Mouse (Mus musculus): ENCODE data around the gene 2610318N02Rik. TPM values are rescaled to one million over a fixed set of nuclear protein-coding genes. Genes with fewer than 3 reads are reported as not detected.

2610318N02Rik gene
- polyA plus RNA-seq, 1 experiment = 35.9 TPM

GRCm38 (mm10) chr16:17073000-17073399 is 52.0 kb downstream of the 2610318N02Rik start:
- DNase-seq (ENCODE audit: low read depth) = no peak
- TF ChIP-seq POLR2A (IDR thresholded peaks at IDR 0.05; ENCODE audit: borderline replicate concordance, extremely low read depth, insufficient read depth, insufficient read length, poor library complexity, severe bottlenecking) = no peak
- TF ChIP-seq CTCF (IDR thresholded peaks at IDR 0.05; ENCODE audit: borderline replicate concordance, extremely low read depth, insufficient read depth, insufficient read length) = no peak

- TF ChIP-seq CTCF (IDR thresholded peaks at IDR 0.05; ENCODE audit: borderline replicate concordance, extremely low read depth, insufficient read depth, insufficient read length) (no peak), POLR2A (IDR thresholded peaks at IDR 0.05; ENCODE audit: borderline replicate concordance, extremely low read depth, insufficient read depth, insufficient read length, poor library complexity, severe bottlenecking) (no peak)
- DNase-seq (ENCODE audit: low read depth) = no peak
Measured at GRCm38 (mm10) chr16:17070716-17071115, 54.3 kb downstream of the 2610318N02Rik start.

GRCm38 (mm10) chr16:17069511-17070443 is 55.2 kb downstream of the 2610318N02Rik start, which contains the start of gene Ypel1:
Gene Ypel1, plus strand, starts transcription at chr16:17069696.
- DNase-seq (ENCODE audit: low read depth) = peak; percentile 93
- TF ChIP-seq POLR2A (IDR thresholded peaks at IDR 0.05; ENCODE audit: borderline replicate concordance, extremely low read depth, insufficient read depth, insufficient read length, poor library complexity, severe bottlenecking) = peak; percentile 90
- peak; percentile 24; the same call in 1 of the 2 replicates for TF ChIP-seq CTCF (IDR thresholded peaks at IDR 0.05; ENCODE audit: borderline replicate concordance, extremely low read depth, insufficient read depth, insufficient read length)

GRCm38 (mm10) chr16:17067552-17067951 is 57.4 kb downstream of the 2610318N02Rik start:
- no peak for DNase-seq (ENCODE audit: low read depth)
- TF ChIP-seq POLR2A (IDR thresholded peaks at IDR 0.05; ENCODE audit: borderline replicate concordance, extremely low read depth, insufficient read depth, insufficient read length, poor library complexity, severe bottlenecking) (no peak), CTCF (IDR thresholded peaks at IDR 0.05; ENCODE audit: borderline replicate concordance, extremely low read depth, insufficient read depth, insufficient read length) (no peak)

Other genes starting within 250 kb of the 2610318N02Rik start
- 28.0 and 31.7 TPM in 2 replicates for gene Ppm1f, start 228.7 kb downstream of the 2610318N02Rik start, polyA plus RNA-seq (2012; rRNA removed)
- 160 and 166 TPM in 2 replicates for gene Mapk1, start 141.8 kb downstream of the 2610318N02Rik start, polyA plus RNA-seq (2012; rRNA removed)
- 74.8 and 97.9 TPM in 2 replicates for gene Ypel1, start 55.5 kb downstream of the 2610318N02Rik start, polyA plus RNA-seq (2012; rRNA removed)
- gene Ppil2, start 13.9 kb downstream of the 2610318N02Rik start, polyA plus RNA-seq (2012; rRNA removed) = 134 and 157 TPM in 2 replicates
- gene Sdf2l1, start 7.2 kb upstream of the 2610318N02Rik start, polyA plus RNA-seq (2012; rRNA removed) = 20.2 and 23.4 TPM in 2 replicates
- 41.9 and 51.4 TPM in 2 replicates for gene Ydjc, start 19.5 kb upstream of the 2610318N02Rik start, polyA plus RNA-seq (2012; rRNA removed)
- gene Ccdc116, start 22.1 kb upstream of the 2610318N02Rik start, polyA plus RNA-seq (2012; rRNA removed) = 5.4 and 6.2 TPM in 2 replicates
- gene Ube2l3, start 77.5 kb upstream of the 2610318N02Rik start, polyA plus RNA-seq (2012; rRNA removed) = 96.5 and 127 TPM in 2 replicates
- gene Rimbp3, start 83.4 kb upstream of the 2610318N02Rik start, polyA plus RNA-seq (2012; rRNA removed) = 1.3 and 2.2 TPM in 2 replicates
- 12.1 and 16.4 TPM in 2 replicates for gene Hic2, start 108.4 kb upstream of the 2610318N02Rik start, polyA plus RNA-seq (2012; rRNA removed)
- gene Tmem191c, start 150.9 kb upstream of the 2610318N02Rik start, polyA plus RNA-seq (2012; rRNA removed) = 46.6 and 63.5 TPM in 2 replicates
- gene Serpind1, start 206.2 kb upstream of the 2610318N02Rik start, polyA plus RNA-seq (2012; rRNA removed) = 0.93 and 0.98 TPM in 2 replicates

Data from brain, embryonic 14.5 days (tissue).